Mouse (Mus musculus) olfactory bulb, adult 2 months (tissue): ENCODE measurements around the gene Tmem268.

ENCODE experiments used
- CTCF ChIP-seq: fragments of 200-500 bp; IDR thresholded peaks from 2 replicates; pipeline ENCODE4 v1.5.1; 2012; ENCODE audit warnings: low read depth, mild to moderate bottlenecking, low read length, moderate library complexity; ENCODE audit not compliant: insufficient read depth
- POLR2A ChIP-seq: fragments of 200-500 bp; IDR thresholded peaks from 2 replicates; pipeline ENCODE4 v1.6.1; 2012; ENCODE audit warnings: mild to moderate bottlenecking, low read depth, low read length, moderate library complexity; ENCODE audit not compliant: insufficient read depth

DNA sequence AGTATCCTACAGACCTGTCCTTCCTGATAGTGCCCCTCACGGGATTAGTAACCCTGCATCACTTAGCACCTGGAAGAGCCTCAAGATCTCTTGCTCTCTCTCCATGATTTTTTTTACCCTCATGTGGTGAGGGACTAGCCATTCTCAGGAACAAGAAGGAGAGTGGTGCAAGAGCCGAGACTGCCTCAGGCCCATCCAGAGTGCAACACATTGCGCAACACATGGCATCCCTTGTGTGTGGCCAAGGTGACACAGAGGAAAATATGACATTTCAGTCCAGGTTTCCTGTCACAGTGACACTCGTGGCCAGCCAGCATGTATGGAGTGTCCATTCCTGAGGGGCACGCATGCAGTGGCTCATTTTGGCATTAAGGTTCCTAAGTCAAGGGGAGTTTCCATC lies 14.0 kb downstream of the Tmem268 start:
- TF ChIP-seq CTCF (no peak), POLR2A (no peak)
